Comparison of ENCODE assay signal across 12 mouse cellular contexts in the genomic region with DNA sequence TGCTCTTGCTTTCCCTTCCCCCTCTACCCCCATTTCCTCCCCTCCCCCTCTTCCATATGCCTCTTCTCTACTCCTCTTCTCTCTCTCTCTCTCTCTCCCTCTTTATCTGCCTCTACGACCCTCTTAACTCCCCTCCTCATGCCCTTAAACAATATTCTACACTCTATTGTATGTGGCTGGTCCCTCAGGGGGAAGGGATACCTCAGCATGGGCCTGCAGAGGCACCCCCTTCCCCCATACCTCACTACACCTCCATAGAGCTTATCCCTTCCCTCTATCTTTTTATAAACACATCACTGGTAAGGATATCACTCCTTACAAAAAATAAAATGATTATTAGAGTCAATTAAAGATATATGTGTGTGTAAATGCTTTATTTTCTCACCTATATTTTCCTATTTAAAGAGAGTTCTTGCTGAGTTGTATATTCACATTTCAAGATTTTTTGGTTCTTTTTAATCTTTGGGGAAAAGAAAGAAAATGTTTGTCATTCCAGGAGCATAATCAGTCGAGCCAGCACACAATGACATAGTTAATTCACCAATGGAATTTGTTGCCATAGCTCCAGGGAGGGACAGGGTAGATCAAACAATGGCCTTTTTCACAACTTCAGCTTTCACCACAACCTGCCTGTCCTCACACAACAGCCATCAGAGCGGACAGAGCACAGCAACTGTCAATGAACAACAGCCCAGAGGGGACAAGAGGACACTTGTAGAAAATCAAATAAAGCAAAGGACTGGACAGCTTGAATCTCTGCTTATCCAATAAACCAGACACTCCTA. TPM values are rescaled to one million over a fixed set of nuclear protein-coding genes. Genes with fewer than 3 reads are reported as not detected.
DNase-seq lines count a peak whose midpoint lies in the region; ATAC-seq and TF ChIP-seq lines count a peak whose summit lies in the region.
"Had no signal": no experiment of that assay in that cellular context is flagged by ENCODE, and none has a peak within 500 bp of the region (broad histone marks: within the 10 kb centered on the region; RNA-seq: fewer than 3 reads in every experiment).

Gene Pcyt1b (plus strand): TSS at position 646 of the 785 bp plus-strand sequence.

- no peak for DNase-seq in left cerebral cortex, adult 2 months (ENCODE audit: extremely low spot score in 1 of 2, low spot score in 2 of 2)
- DNase-seq in left cerebral cortex, adult 11 months (ENCODE audit: low spot score) = no peak
- no peak for DNase-seq in layer of hippocampus, postnatal 14 days (ENCODE audit: low spot score in 2 of 2)
- DNase-seq in heart, adult 8-10 months (ENCODE audit: low spot score) = no peak
- DNase-seq in adrenal gland, adult (ENCODE audit: inconsistent age in 2 of 2, low spot score in 1 of 2) = no peak
- DNase-seq in spleen, adult 12 weeks (ENCODE audit: low spot score) = no peak
- DNase-seq: cerebellum, postnatal 36 days; thymus, postnatal 25 days had no signal

- H3K9ac ChIP-seq in forebrain, embryonic 13.5 days = no peak within 1 kb of the TSS
- H3K9ac ChIP-seq in midbrain, embryonic 15.5 days = no peak within 1 kb of the TSS
- H3K9ac ChIP-seq: limb, embryonic 13.5 days had no signal

- H3K36me3 ChIP-seq in forebrain, embryonic 13.5 days (ENCODE audit: poor library complexity, severe bottlenecking) = no peaks in the 10 kb centered on the region
- H3K36me3 ChIP-seq in midbrain, embryonic 15.5 days (replicated peaks) = no peaks in the 10 kb centered on the region
- H3K36me3 ChIP-seq: limb, embryonic 13.5 days had no signal

- no peak within 1 kb of the TSS for H3K4me2 ChIP-seq in forebrain, embryonic 13.5 days
- no peak within 1 kb of the TSS for H3K4me2 ChIP-seq in midbrain, embryonic 15.5 days
- H3K4me2 ChIP-seq: limb, embryonic 13.5 days had no signal

- no peak for ATAC-seq in forebrain, embryonic 13.5 days
- ATAC-seq in midbrain, embryonic 15.5 days (replicated peaks) = no peak

- WGBS in forebrain, embryonic 13.5 days = 15% methylated on average over 3 of the region's 3 CpGs
- WGBS in midbrain, embryonic 15.5 days = 19% methylated on average over 3 of the region's 3 CpGs

- TF ChIP-seq CTCF in left cerebral cortex, adult 2 months (IDR thresholded peaks at IDR 0.05) = no peak

- no peaks in the 10 kb centered on the region for H3K4me1 ChIP-seq in forebrain, embryonic 13.5 days
- no peaks in the 10 kb centered on the region for H3K4me1 ChIP-seq in midbrain, embryonic 15.5 days
- H3K4me1 ChIP-seq: limb, embryonic 13.5 days had no signal

- H3K27ac ChIP-seq in left cerebral cortex, adult 2 months = no peak within 1 kb of the TSS
- H3K27ac ChIP-seq in forebrain, embryonic 13.5 days = no peak within 1 kb of the TSS
- no peak within 1 kb of the TSS for H3K27ac ChIP-seq in midbrain, embryonic 15.5 days
- H3K27ac ChIP-seq: limb, embryonic 13.5 days; macrophage had no signal

- H3K9me3 ChIP-seq in forebrain, embryonic 13.5 days (replicated peaks) = no peaks in the 10 kb centered on the region
- H3K9me3 ChIP-seq in midbrain, embryonic 15.5 days = no peaks in the 10 kb centered on the region
- H3K9me3 ChIP-seq: limb, embryonic 13.5 days had no signal

- intact Hi-C loops in left cerebral cortex, adult 2 months (cut with DNase I) = no loop called here

- H3K27me3 ChIP-seq in forebrain, embryonic 13.5 days = no peaks in the 10 kb centered on the region
- no peaks in the 10 kb centered on the region for H3K27me3 ChIP-seq in midbrain, embryonic 15.5 days (replicated peaks)
- H3K27me3 ChIP-seq: limb, embryonic 13.5 days had no signal

- H3K4me3 ChIP-seq in left cerebral cortex, adult 2 months = no peak within 1 kb of the TSS
- H3K4me3 ChIP-seq in forebrain, embryonic 13.5 days = no peak within 1 kb of the TSS
- H3K4me3 ChIP-seq in midbrain, embryonic 15.5 days = no peak within 1 kb of the TSS
- H3K4me3 ChIP-seq: limb, embryonic 13.5 days had no signal

RNA-seq across cellular contexts. Expression of gene Pcyt1b, which starts in this region (rescaled TPM):
- total RNA-seq in left cerebral cortex, adult 2 months (2021) = 10 to 100 TPM; 27.8 to 33.5 TPM
- 17.2 and 20.6 TPM in 2 replicates for polyA plus RNA-seq in forebrain, embryonic 13.5 days (2015; fragmentation: Nextera tagmentation; extraction: Ambion mirVana)
- 10 to 100 TPM; 43.1 to 44.4 TPM for total RNA-seq in layer of hippocampus, postnatal 14 days (2021)
- 24.6 and 26.2 TPM in 2 replicates for polyA plus RNA-seq in midbrain, embryonic 15.5 days (2015; fragmentation: Nextera tagmentation; extraction: Ambion mirVana)
- under 1 TPM; 0.09 to 0.20 (median 0.18) TPM for total RNA-seq in heart, adult 8-10 months (2022)

Comparison
In these comparisons a context has a peak if more than half of its experiments do, and no peak if none do; other contexts are left out.
1. RNA of gene Pcyt1b (total RNA-seq): 43.1 to 44.4 TPM in layer of hippocampus, postnatal 14 days and 27.8 to 33.5 TPM in left cerebral cortex, adult 2 months; 0.09 to 0.20 TPM in heart, adult 8-10 months; every median in the first group is over 10 times any median in the second.